Mouse (Mus musculus) activated CD4-positive, CD25-positive, alpha-beta regulatory T cell, adult 4 months (primary cell): ENCODE results near the gene Incenp. TPM values are rescaled to one million over a fixed set of nuclear protein-coding genes. Genes with fewer than 3 reads are reported as not detected.

ENCODE experiments used
- polyA plus RNA-seq, 2 experiments: library from polyadenylated mRNA; unstranded; fragments of 100-300 nt; shearing (Covaris generic); gene quantifications; one replicate each; pipeline ENCODE4 v1.2.1; 2017

Gene Incenp
- polyA plus RNA-seq, 2 experiments from 2014 or later: 30.3 to 31.9 TPM

Other genes starting within 250 kb of the Incenp start
- not detected for gene Scgb2a2, start 52.0 kb downstream of the Incenp start, polyA plus RNA-seq
- gene Fth1, start 81.0 kb upstream of the Incenp start, polyA plus RNA-seq: 1,000 to 10,000 TPM; 1,834 to 2,304 TPM
- gene Best1, start 102.1 kb upstream of the Incenp start, polyA plus RNA-seq: not detected
- 1 to 10 TPM in 1 of 2 experiments, not detected in 1; 1.2 TPM for gene Rab3il1, start 102.1 kb upstream of the Incenp start, polyA plus RNA-seq
- gene Fads3, start 142.0 kb upstream of the Incenp start, polyA plus RNA-seq: not detected
- under 1 TPM; 0.19 to 0.29 TPM for gene Fads2, start 202.2 kb upstream of the Incenp start, polyA plus RNA-seq